Mouse (Mus musculus): ENCODE measurements around the gene Sys1.

GRCm38 (mm10) chr2:164487115-164487527 is 30.4 kb downstream of the Sys1 start:
- TF ChIP-seq TAL1 (IDR thresholded peaks at IDR 0.05; ENCODE audit: low read length) (no peak), GATA1 (IDR thresholded peaks at IDR 0.05; ENCODE audit: low read length) (no peak)
